Mouse (Mus musculus): ENCODE results near the gene AL607142.1. TPM values are rescaled to one million over a fixed set of nuclear protein-coding genes. Genes with fewer than 3 reads are reported as not detected.
A peak's percentile ranks its signal among the peaks of the same experiment; 100 is the strongest.

AL607142.1 gene
- polyA plus RNA-seq (2012; ENCODE audit: insufficient read depth, insufficient read length, missing spikeins) = not detected in 2 replicates

GRCm38 (mm10) chr4:120064696-120065095 lies at the start of gene AL607142.1:
AL607142.1 (plus strand) TSS chr4:120064996.
- Histone ChIP-seq H3K27ac (ENCODE audit: insufficient read depth, low read depth, low read length) (no peak within 1 kb of the TSS), H3K4me3 (ENCODE audit: insufficient read depth, low read length) (no peak within 1 kb of the TSS), H3K4me1 (ENCODE audit: control insufficient read depth, insufficient read depth, low read length) (peaks cover 17% of the 10 kb centered on the region)
- TF ChIP-seq CTCF (IDR thresholded peaks at IDR 0.05; ENCODE audit: low read depth, low read length) (no peak), POLR2A (IDR thresholded peaks at IDR 0.05; ENCODE audit: borderline replicate concordance, low read depth, low read length) (no peak)

- Histone ChIP-seq H3K4me3 (ENCODE audit: insufficient read depth, low read length) (no peak overlapping the region), H3K4me1 (ENCODE audit: control insufficient read depth, insufficient read depth, low read length) (peaks cover 10% of the 10 kb centered on the region), H3K27ac (ENCODE audit: insufficient read depth, low read depth, low read length) (no peak overlapping the region)
- TF ChIP-seq CTCF (IDR thresholded peaks at IDR 0.05; ENCODE audit: low read depth, low read length) = no peak
- TF ChIP-seq POLR2A (IDR thresholded peaks at IDR 0.05; ENCODE audit: borderline replicate concordance, low read depth, low read length) = no peak
Measured at GRCm38 (mm10) chr4:120018426-120018825, 46.4 kb upstream of the AL607142.1 start.

- no peaks in the 10 kb centered on the region; the same call in 1 of the 2 replicates for H3K4me1 ChIP-seq (ENCODE audit: control insufficient read depth, insufficient read depth, low read length)
- H3K27ac ChIP-seq (ENCODE audit: insufficient read depth, low read depth, low read length) = no peak overlapping the region
Measured at GRCm38 (mm10) chr4:120022392-120022791, 42.4 kb upstream of the AL607142.1 start.

GRCm38 (mm10) chr4:120023221-120023840 lies 41.5 kb upstream of the AL607142.1 start:
- no peak for TF ChIP-seq POLR2A (IDR thresholded peaks at IDR 0.05; ENCODE audit: borderline replicate concordance, low read depth, low read length)
- TF ChIP-seq CTCF (IDR thresholded peaks at IDR 0.05; ENCODE audit: low read depth, low read length) = no peak
- Histone ChIP-seq H3K4me3 (ENCODE audit: insufficient read depth, low read length) (no peak overlapping the region), H3K27ac (ENCODE audit: insufficient read depth, low read depth, low read length) (no peak overlapping the region), H3K4me1 (ENCODE audit: control insufficient read depth, insufficient read depth, low read length) (no peaks in the 10 kb centered on the region; the same call in 1 of the 2 replicates)

More at GRCm38 (mm10) chr4:120022392-120022791, 42.4 kb upstream of the AL607142.1 start:
- no peak overlapping the region for H3K4me3 ChIP-seq (ENCODE audit: insufficient read depth, low read length)
- TF ChIP-seq POLR2A (IDR thresholded peaks at IDR 0.05; ENCODE audit: borderline replicate concordance, low read depth, low read length) (no peak), CTCF (IDR thresholded peaks at IDR 0.05; ENCODE audit: low read depth, low read length) (no peak)

GRCm38 (mm10) chr4:120024071-120024470 lies 40.7 kb upstream of the AL607142.1 start:
- no peak overlapping the region for H3K27ac ChIP-seq (ENCODE audit: insufficient read depth, low read depth, low read length)
- H3K4me3 ChIP-seq (ENCODE audit: insufficient read depth, low read length) = no peak overlapping the region
- H3K4me1 ChIP-seq (ENCODE audit: control insufficient read depth, insufficient read depth, low read length) = no peaks in the 10 kb centered on the region; the same call in 1 of the 2 replicates
- TF ChIP-seq POLR2A (IDR thresholded peaks at IDR 0.05; ENCODE audit: borderline replicate concordance, low read depth, low read length) (no peak), CTCF (IDR thresholded peaks at IDR 0.05; ENCODE audit: low read depth, low read length) (no peak)

- no peak overlapping the region for H3K27ac ChIP-seq (ENCODE audit: insufficient read depth, low read depth, low read length)
- TF ChIP-seq POLR2A (IDR thresholded peaks at IDR 0.05; ENCODE audit: borderline replicate concordance, low read depth, low read length) (no peak), CTCF (IDR thresholded peaks at IDR 0.05; ENCODE audit: low read depth, low read length) (no peak)
- peaks cover 2% of the 10 kb centered on the region for H3K4me1 ChIP-seq (ENCODE audit: control insufficient read depth, insufficient read depth, low read length)
- H3K4me3 ChIP-seq (ENCODE audit: insufficient read depth, low read length) = no peak overlapping the region
Measured at GRCm38 (mm10) chr4:120027671-120028070, 37.1 kb upstream of the AL607142.1 start.

- TF ChIP-seq POLR2A (IDR thresholded peaks at IDR 0.05; ENCODE audit: borderline replicate concordance, low read depth, low read length) (no peak), CTCF (IDR thresholded peaks at IDR 0.05; ENCODE audit: low read depth, low read length) (no peak)
- Histone ChIP-seq H3K27ac (ENCODE audit: insufficient read depth, low read depth, low read length) (no peak overlapping the region), H3K4me3 (ENCODE audit: insufficient read depth, low read length) (no peak overlapping the region), H3K4me1 (ENCODE audit: control insufficient read depth, insufficient read depth, low read length) (peaks cover 16% of the 10 kb centered on the region)
Measured at GRCm38 (mm10) chr4:120029937-120030336, 34.9 kb upstream of the AL607142.1 start.

- Histone ChIP-seq H3K4me3 (ENCODE audit: insufficient read depth, low read length) (peak overlapping the region; percentile 79), H3K27ac (ENCODE audit: insufficient read depth, low read depth, low read length) (peak overlapping the region; percentile 19; the same call in 1 of the 2 replicates), H3K4me1 (ENCODE audit: control insufficient read depth, insufficient read depth, low read length) (peaks cover 19% of the 10 kb centered on the region)
- TF ChIP-seq POLR2A (IDR thresholded peaks at IDR 0.05; ENCODE audit: borderline replicate concordance, low read depth, low read length) (no peak), CTCF (IDR thresholded peaks at IDR 0.05; ENCODE audit: low read depth, low read length) (no peak)
Measured at GRCm38 (mm10) chr4:120032320-120032983, 32.3 kb upstream of the AL607142.1 start.

GRCm38 (mm10) chr4:120032984-120033355 lies 31.8 kb upstream of the AL607142.1 start:
- no peak for TF ChIP-seq POLR2A (IDR thresholded peaks at IDR 0.05; ENCODE audit: borderline replicate concordance, low read depth, low read length)
- TF ChIP-seq CTCF (IDR thresholded peaks at IDR 0.05; ENCODE audit: low read depth, low read length) = no peak
- peaks cover 20% of the 10 kb centered on the region for H3K4me1 ChIP-seq (ENCODE audit: control insufficient read depth, insufficient read depth, low read length)
- peak overlapping the region; percentile 19; the same call in 1 of the 2 replicates for H3K27ac ChIP-seq (ENCODE audit: insufficient read depth, low read depth, low read length)
- H3K4me3 ChIP-seq (ENCODE audit: insufficient read depth, low read length) = peak overlapping the region; percentile 79

GRCm38 (mm10) chr4:120036294-120036693 lies 28.5 kb upstream of the AL607142.1 start:
- H3K27ac ChIP-seq (ENCODE audit: insufficient read depth, low read depth, low read length) = no peak overlapping the region
- peaks cover 40% of the 10 kb centered on the region for H3K4me1 ChIP-seq (ENCODE audit: control insufficient read depth, insufficient read depth, low read length)
- H3K4me3 ChIP-seq (ENCODE audit: insufficient read depth, low read length) = no peak overlapping the region
- TF ChIP-seq POLR2A (IDR thresholded peaks at IDR 0.05; ENCODE audit: borderline replicate concordance, low read depth, low read length) (no peak), CTCF (IDR thresholded peaks at IDR 0.05; ENCODE audit: low read depth, low read length) (no peak)

Measured in bone marrow macrophage, adult 2 months (primary cell).